Mouse (Mus musculus) cerebellum, postnatal 25 days (tissue): Measurements from ENCODE around the gene Rpusd4.

Experiments used
- DNase-seq, 2 experiments: peaks; one replicate each; pipeline ENCODE4 v3.0.0; 2021; ENCODE audit warnings: mixed read lengths in 2 of 2

Gene Rpusd4

GRCm38 (mm10) chr9:35289992-35290391 is 22.3 kb downstream of the Rpusd4 start:
- no peak for DNase-seq

DNA sequence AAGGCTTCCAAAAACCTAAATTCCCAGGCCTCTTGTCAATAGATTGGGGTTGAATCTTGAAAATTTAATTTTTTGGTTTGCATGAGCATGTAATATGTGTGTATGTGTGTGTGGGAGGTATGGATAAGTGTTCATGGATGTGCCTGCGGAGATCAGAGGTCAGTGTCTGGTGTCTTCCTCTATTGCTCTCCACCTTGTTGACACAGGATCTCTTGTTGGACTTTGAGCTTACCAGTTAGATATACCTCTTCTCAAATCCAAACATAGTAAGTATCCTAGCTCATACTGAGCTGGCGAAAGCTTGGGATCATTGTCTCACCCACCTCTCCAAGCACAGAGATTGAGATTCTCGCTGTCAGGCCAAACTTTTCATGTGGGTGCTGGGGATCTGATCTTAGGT is 22.8 kb downstream of the Rpusd4 start:
- no peak for DNase-seq

GRCm38 (mm10) chr9:35290916-35291315 is 23.3 kb downstream of the Rpusd4 start:
- no peak for DNase-seq

- DNase-seq: no peak
Observed at GRCm38 (mm10) chr9:35293465-35293864, 25.8 kb downstream of the Rpusd4 start.

DNA sequence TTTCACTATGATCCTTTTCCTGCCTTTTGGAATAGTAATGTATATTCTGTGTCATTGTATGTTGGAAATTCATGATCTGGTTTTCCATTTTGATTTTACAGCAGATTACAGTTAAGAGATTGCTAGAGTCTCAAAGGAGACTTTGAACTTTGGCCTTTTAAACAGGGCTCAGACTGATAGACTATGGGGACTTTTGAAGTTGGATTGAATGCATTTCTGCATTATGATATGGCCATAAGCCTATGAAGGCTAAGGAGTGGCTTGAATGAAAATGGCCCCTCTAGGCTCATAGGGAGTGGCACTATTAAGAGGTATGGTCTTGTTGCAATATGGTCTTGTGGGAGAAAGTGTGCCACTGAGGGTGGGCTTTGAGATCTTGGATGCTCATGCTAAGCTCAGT is 30.1 kb downstream of the Rpusd4 start:
- no peak for DNase-seq

DNA sequence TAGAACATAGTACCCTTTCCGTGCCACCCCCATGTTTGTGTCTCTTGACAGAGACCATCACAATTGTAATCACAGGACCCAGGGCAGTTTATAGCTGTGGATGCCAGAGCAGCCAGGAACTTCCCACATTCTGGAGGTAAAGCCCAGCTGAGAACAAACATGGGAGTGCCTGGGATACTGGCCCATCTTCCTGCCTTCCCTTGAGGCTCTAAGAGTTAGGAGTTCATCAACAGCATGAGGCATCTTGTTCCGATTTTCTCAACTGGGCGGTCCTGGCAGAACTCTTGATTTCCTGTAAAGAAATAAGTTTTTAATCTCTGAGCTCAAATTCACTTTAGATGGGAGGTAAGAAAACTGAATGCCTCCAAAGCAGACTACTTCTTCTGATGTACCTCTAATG is 34.5 kb downstream of the Rpusd4 start:
- DNase-seq: no peak

GRCm38 (mm10) chr9:35307461-35307860 is 39.8 kb downstream of the Rpusd4 start:
- peak; percentile 61 to 63 for DNase-seq

GRCm38 (mm10) chr9:35310377-35310776 is 42.7 kb downstream of the Rpusd4 start:
- no peak for DNase-seq

DNA sequence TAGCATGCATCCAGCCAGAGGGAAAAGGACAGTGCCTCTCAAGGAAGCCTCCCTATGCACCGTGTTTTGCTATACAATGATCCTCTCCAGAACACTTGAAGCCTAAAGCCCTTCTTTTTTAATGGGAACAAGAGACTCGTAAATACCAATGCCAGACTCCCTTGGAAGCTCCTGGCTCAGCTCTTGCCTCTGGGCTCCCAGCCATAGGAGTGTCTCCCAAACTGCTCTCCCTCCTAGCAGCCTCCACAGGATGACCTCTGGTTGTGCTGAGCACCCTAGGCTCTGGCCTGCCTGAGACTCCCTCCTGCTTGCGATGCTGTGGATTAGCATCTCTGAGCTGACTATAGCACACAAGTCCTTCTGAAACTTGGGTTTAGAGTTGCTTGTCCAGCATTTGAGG is 44.9 kb downstream of the Rpusd4 start:
- peak; percentile 76 to 77 for DNase-seq

- DNase-seq: no peak
Observed at GRCm38 (mm10) chr9:35313601-35314000, 45.9 kb downstream of the Rpusd4 start.

- DNase-seq: no peak
Observed at GRCm38 (mm10) chr9:35314254-35314653, 46.6 kb downstream of the Rpusd4 start.

- no peak for DNase-seq
Observed at GRCm38 (mm10) chr9:35316771-35317211, 49.1 kb downstream of the Rpusd4 start.

DNA sequence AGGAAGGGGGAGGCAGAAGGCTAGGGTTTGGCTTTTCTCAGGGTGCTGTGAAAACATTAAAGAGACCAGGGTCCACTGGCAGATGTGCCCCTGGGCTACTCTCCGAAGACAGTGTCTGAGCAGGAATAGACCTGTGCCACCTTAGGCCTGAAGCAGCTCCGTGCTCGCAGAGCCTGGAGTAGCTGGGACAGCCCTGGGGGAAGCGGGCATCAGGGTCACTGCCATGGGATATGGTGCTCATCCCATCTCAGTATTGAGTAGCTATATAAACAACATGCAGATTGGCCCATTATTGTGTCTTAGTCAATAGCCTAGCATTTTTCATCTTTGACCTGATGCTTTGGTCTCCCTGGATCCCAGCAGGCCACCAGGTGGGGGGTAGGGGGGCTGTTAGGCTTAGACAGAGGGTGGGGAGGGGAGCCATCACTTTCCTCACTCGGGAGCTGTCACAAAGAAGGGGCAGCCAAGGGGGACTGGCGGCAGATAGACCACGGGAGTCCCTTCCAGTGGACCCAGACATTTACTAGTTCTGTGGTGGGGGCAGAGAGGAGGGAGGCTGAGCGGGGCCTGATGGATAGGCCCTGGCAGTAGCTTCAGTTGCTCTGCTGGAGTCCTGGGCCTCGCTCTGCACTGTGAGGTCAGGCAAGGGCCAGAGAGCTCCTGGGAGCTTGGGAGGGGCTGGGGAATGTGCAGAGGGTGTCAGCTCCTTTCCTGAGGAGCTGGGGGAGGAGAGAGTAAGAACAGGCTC is 49.7 kb downstream of the Rpusd4 start:
- DNase-seq: no peak

DNA sequence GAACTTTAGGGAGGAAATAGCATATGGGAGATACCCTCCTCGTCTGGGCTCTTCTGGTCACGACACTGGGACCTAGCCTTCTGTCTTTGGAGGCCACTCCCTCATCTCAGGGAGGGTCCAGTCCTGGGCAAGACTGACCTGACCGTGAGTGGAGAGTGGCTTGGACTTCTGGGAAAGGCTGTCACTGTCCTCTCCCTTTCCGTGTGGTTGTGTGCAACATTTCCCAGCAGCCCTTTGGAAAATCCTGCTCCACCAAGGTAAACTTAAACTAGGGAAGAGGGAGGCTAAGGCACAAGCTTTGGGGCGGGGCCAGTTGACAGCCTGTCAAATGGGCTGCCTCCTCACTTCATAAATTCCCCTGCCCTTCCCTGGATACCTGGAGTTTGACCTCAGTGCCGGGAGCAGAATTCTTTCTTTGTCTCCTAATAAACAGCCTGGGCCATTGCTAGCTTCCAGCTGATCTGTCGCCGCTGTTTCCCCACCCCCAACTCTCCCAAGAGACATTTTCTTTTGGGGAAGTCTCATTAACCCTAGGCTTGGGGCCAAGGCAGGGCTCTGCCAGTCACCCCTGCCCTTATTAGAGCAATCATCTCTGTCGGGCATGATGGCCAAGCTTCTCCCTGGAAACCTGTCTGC is 51.0 kb downstream of the Rpusd4 start:
- no peak for DNase-seq

DNA sequence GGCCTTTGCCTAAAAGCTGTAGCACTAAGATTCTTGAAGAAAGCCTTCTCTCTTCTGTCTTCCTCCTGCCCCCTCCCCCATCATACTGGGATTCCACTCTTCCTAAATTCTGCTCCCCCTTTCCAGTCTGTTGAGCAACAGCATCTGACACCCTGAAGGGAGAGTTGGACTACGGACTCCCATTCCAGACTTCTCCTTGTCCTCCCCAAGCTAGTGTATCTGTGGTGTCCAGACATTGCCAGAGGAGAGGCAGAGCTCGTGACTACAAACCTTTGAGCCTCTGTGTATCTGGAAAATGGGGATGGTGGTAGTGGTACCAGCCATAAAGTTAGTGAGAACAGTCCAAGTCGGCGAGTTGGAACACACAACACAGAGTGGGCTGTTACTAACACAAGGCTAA is 52.6 kb downstream of the Rpusd4 start:
- DNase-seq: no peak

DNA sequence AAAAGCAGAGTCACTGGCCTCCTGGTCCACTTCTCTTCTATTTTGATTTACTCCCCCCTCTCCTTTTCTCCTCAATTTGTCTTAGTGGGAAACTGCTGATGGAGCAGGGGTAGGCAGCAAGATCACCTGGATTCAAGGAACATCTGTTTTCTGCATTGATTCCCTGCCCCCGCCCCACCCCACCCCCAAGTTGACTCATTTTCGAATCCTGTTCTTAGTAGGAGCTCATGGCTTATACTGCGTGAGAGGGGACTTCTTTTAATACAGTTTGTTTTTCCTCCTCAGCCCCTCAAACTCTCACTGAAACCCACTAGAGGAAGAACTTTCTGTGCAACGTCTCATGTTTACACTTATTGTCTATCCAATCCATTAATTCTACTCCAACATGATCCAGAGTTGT is 56.3 kb downstream of the Rpusd4 start:
- DNase-seq: no peak

DNA sequence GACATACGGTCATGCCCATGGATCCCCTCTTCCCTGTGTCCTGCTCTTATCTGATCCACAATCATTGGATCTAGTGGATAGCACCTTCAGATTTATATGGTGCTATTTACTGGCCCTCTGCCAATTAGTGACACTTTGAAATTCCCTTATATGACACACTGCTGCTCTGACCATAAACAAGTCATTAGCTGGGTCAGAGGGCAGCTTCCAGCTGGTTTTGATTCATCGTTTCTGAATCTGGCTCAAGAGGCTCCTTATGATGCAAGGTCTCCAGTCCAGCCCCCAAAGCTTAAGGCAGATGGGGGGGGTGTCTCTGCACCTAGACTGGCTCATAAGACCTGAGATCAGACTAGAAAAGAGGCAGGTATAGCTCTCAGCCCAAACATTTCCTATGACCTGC is 56.9 kb downstream of the Rpusd4 start:
- DNase-seq: no peak

DNA sequence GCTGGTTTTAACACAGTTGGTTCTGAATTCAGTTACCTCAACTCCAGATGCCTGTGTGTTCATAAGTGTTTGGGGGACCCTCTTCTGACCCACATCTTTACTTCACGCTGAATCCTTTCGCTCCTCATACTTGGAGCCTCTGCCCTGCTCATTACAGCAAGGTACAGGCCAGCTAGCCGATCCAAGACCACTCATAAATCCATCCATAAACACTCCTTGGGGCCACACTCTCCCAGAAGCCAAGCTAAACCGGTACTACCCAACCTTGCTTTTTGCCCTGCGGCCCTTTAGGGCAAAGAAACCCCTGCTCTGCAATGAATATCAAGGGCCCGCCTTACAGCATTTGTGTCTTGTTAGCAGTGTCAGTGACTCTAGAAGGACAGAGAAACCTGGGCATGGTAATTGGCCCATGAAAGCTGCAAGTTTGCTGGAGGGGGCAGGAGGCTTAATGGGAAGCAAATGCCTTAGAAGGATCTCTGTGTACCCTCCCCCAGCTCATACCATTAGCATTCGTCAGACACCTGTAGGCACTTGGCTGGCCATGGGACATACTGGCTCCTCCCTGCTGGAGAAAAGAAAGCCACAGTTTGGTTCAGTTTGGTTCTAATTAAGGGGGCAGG is 59.1 kb downstream of the Rpusd4 start:
- no peak for DNase-seq
